Mouse (Mus musculus) testis, postnatal 14 days (tissue): ENCODE results near the gene Olfr150.
A peak's percentile ranks its signal among the peaks of the same experiment; 100 is the strongest.
"Not testable (repeated sequence)": the region's sequence is repeated elsewhere in the genome, so short reads cannot be mapped to it uniquely, and the experiment has no call there.

Source experiments
- DNase-seq: peaks from one replicate; pipeline ENCODE4 v3.0.0; 2021; ENCODE audit warnings: low spot score

Gene Olfr150

GRCm38 (mm10) chr9:39730678-39731077 is at the start of gene Olfr150:
TSS of gene Olfr150 (plus strand) at chr9:39730978.
- no peak for DNase-seq

GRCm38 (mm10) chr9:39701123-39701522 is 29.7 kb upstream of the Olfr150 start:
- DNase-seq, result not testable (repeated sequence)

GRCm38 (mm10) chr9:39707017-39707416 is 23.8 kb upstream of the Olfr150 start, which contains the start of gene Olfr149:
TSS of gene Olfr149 (minus strand) at chr9:39707117.
- no peak for DNase-seq

GRCm38 (mm10) chr9:39708958-39709357 is 21.8 kb upstream of the Olfr150 start:
- DNase-seq, result peak; percentile 16

GRCm38 (mm10) chr9:39711053-39711452 is 19.7 kb upstream of the Olfr150 start, which contains the start of gene Olfr965:
TSS of gene Olfr965 (plus strand) at chr9:39711353.
- no peak for DNase-seq

GRCm38 (mm10) chr9:39740741-39741140 is 10.0 kb downstream of the Olfr150 start:
- no peak for DNase-seq

- no peak for DNase-seq
Observed at GRCm38 (mm10) chr9:39745949-39746348, 15.2 kb downstream of the Olfr150 start, which contains the start of gene Olfr967. TSS of gene Olfr967 (plus strand) at chr9:39746249.

GRCm38 (mm10) chr9:39746428-39746827 is 15.7 kb downstream of the Olfr150 start:
- no peak for DNase-seq

- DNase-seq, result no peak
Observed at GRCm38 (mm10) chr9:39783153-39783552, 52.4 kb downstream of the Olfr150 start, which contains the start of gene Olfr968. TSS of gene Olfr968 (minus strand) at chr9:39783253.
